Mouse (Mus musculus): ENCODE measurements around the gene Dnaic2. TPM values are rescaled to one million over a fixed set of nuclear protein-coding genes. Genes with fewer than 3 reads are reported as not detected.

Gene Dnaic2
- polyA plus RNA-seq, 1 experiment: not detected

DNA sequence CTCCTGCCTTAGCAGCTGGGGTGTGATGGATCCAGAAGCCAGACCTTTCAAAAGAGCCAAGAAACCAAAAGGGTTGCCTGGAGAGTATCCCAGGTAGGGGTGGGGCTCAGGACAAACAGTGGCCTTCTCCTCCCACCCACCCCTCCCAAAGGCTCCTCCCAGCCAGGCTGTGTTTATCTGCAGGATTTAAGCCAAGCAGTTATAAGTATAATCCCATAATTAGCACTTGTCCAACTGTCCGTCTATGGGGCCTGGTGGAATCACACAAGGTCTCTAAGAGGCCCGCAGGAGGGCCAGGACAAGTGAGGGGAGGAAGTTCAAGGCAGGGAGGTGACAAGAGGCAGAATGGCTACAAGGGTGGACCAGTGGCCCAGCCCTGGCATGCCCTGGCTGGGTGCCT is 44.7 kb downstream of the Dnaic2 start:
- no peak for TF ChIP-seq GATA1 (IDR thresholded peaks at IDR 0.05; ENCODE audit: low read length)

DNA sequence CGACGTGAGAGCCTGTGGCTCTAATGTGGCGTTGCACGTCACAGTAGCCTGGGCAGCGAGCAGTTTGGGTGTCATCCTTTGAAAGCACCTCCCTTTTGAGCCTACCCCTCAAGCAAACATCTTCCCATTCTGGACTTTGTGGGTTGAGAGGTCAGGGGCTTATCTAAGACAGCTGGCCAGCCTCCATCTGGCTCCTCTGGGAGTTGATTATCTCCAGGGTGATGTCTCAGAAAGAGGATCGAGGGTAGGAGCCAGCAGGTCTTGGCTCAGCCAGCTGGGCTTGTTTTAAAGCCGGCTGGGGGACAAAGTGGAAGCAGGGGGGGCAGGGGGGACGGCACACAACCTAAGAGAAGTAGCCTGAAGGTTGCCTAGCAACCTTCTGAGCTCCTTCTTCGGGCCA is 52.9 kb downstream of the Dnaic2 start:
- TF ChIP-seq GATA1 (IDR thresholded peaks at IDR 0.05; ENCODE audit: low read length): no peak

DNA sequence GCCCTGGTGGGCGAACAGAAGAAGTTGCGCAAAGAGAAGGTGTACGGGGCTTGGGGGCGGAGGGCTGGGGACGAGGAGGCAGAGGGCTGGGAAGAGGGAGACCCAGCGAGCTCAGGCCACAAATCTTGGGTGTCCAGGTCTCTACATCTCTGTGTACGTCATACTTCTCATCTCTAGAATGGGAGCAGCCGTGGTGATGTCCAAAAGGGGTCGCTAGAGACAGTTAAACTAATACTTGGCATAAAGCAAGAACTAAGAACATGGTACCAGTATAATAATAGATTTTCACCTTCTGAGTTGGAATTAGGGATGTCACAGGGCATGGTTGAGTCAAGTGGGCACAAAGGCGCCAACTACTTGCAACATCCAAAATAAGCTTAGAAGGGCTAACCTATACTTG is 58.7 kb downstream of the Dnaic2 start:
- TF ChIP-seq GATA1 (IDR thresholded peaks at IDR 0.05; ENCODE audit: low read length): no peak

DNA sequence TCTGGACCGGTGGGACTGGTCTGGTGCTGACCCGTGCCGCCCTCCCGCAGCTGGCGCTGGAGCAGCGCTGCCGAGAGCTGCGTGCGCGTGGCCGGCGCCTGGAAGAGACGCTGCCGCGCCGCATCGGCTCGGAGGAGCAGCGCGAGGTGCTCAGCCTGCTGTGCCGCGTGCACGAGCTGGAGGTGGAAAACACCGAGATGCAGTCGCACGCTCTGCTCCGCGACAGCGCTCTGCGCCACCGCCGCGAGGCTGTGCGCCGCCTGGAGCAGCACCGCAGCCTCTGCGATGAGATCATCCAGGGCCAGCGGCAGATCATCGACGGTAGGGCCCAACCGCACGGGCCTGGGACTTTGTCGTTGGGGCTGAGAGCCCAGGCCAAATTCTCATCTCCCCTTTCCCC is 59.1 kb downstream of the Dnaic2 start:
- no peak for TF ChIP-seq GATA1 (IDR thresholded peaks at IDR 0.05; ENCODE audit: low read length)

DNA sequence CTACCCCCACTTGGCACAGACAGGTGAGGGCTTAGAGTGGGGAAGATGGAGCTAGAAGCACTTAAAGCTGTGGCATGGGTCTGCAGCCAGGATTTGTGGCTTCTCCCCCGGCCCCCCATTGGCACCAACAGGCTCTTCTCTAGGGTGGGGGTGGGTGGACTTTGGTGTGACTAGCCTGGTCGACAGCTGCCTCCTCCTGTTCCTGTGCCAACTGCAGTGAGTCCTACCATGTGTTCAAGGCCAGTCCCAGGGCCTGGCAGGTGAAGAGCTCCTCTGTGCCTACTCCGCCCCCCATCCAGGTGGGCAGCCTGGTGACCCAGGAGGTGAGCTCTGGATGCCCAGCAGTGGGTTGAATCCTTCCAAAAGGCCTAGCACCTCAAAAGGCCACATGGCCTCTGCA is 60.4 kb downstream of the Dnaic2 start:
- TF ChIP-seq GATA1 (IDR thresholded peaks at IDR 0.05; ENCODE audit: low read length): no peak

DNA sequence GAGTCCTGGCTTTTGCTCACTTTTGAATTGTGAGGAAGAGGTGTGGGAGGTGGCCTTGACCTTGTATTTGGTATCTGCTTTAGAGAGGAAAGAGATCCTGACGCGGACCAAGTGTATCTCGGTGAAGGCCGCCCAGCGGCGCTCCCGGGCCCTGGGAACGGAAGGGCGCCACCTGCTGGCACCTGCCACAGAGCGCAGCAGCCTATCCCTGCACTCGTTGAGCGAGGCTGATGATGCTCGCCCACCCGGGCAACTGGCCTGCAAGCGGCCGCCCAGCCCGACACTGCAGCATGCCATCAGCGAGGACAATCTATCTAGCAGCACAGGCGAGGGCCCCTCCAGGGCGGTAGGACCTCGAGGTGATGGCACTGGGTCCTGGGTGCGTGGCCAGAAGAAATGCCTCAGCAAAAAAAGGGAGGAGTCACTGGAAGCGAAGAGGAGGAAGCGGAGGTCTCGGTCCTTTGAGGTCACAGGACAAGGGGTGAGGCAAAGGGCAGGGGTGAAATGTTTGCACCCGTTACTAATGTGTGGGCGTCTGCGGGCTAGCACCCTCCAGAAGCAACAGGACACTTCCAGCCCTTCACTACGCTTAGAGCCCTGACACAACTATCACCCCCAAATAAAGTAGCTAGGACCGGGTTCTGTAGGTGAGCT is 62.0 kb downstream of the Dnaic2 start:
- TF ChIP-seq GATA1 (IDR thresholded peaks at IDR 0.05; ENCODE audit: low read length): no peak

DNA sequence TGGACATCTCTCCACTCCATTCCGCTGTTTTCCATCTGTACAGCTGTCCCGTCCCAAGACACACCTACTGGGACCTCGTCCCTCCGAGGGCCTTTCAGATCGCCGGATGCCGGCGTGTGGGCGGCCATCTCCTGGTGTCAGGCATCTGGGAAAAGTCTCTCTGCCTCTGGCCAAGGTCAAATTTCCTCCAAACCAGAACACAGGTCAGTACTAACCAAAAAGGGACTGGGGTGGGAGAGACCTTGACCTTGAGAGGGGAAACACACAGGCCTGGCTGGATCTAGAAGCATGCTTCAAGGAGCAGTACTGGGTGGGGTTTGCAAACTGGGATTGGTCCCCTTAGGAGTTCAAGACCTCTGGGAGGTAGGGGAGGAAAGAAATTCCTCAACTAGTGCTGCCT is 62.5 kb downstream of the Dnaic2 start:
- TF ChIP-seq GATA1 (IDR thresholded peaks at IDR 0.05; ENCODE audit: low read length): no peak

DNA sequence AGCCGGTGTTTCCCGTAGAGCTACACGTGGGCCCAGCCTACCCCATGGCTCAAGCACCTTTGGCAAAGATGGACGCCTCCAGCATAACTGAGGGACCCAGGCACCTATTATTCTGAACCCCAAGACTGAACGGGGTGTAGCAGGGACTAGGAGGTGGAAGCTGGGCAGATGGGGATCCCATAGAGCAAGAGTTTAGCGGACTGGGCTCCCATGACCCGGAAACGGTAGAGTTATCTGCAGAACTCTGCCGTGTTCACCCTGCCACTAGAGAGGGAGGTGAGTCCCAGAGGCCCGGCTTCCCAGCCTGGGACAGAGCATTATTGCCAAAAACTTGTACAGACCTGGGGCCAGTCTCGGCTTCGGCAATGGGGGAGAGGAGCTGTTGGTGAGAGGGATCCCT is 63.0 kb downstream of the Dnaic2 start:
- no peak for TF ChIP-seq GATA1 (IDR thresholded peaks at IDR 0.05; ENCODE audit: low read length)

DNA sequence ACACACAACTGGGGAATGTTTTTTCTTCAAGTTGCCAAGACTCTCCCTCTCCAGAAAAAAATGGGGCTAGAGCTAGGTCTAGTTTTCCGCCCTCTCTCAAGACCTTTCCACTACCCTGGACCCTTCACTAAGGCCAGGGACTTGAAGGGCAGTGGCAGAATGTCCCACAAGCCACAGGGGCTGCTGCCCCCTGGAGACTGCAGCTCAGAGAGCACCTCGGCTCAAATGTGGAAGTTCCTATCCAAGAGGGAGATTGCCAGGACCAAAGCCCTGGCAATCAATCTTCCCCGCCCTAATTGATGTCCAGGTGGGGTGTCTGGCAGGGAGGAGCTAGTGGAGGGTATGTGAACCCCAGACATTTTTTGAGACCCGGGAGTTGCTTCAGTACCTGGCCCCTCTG is 63.6 kb downstream of the Dnaic2 start:
- no peak for TF ChIP-seq GATA1 (IDR thresholded peaks at IDR 0.05; ENCODE audit: low read length)

DNA sequence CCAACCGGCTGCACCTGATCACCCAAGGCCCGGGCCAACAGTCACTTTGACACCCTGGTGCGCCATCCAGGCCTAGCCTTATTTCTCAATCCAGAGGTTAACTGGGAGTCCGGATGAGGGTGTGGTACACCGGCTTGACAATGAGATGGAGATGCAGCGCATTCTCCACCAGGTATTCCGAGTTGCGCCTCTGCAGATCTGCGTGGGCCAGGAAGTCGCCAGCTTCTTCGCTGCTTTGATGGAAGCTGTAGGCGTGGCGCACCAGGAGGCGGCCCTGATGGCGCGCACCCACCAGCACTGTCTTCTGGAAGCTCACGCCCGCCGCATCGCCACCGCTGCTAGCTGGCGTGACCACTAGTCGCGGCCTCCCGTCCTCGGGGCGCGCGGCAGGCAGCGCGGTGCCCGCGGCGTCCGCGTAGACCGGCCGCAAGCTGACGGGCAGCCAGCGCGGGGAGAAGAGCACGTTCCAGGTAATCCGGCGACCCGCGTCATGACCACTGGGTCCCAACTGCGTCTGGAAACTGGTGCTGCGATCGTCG is 64.2 kb downstream of the Dnaic2 start:
- TF ChIP-seq GATA1 (IDR thresholded peaks at IDR 0.05; ENCODE audit: low read length): no peak

DNA sequence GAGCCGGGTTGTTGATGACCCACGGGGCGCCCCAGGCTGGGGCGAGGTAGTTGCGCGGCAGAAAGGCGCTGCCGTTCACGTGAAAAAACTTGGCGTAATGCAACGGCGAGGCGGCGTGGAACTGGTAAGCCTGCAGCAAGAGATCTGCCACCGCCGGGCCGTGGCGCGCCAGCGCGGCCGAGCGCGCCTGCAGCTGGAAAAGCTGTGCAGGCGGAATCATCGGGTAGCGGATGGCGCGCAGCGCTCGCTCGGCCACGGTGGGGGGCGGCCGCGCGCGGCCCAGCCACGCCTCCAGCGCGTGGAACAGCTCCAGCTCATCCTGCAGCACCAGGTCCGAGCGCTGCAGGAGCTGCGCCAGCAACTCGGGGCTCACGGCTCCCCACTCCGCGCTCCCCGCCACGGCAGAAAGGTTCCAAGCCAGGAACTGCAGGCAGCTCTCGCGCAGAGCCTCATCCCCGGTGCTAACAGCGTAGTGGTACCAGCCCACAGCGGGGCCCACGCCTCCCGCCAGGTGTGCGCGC is 64.7 kb downstream of the Dnaic2 start:
- TF ChIP-seq GATA1 (IDR thresholded peaks at IDR 0.05; ENCODE audit: low read length): no peak

DNA sequence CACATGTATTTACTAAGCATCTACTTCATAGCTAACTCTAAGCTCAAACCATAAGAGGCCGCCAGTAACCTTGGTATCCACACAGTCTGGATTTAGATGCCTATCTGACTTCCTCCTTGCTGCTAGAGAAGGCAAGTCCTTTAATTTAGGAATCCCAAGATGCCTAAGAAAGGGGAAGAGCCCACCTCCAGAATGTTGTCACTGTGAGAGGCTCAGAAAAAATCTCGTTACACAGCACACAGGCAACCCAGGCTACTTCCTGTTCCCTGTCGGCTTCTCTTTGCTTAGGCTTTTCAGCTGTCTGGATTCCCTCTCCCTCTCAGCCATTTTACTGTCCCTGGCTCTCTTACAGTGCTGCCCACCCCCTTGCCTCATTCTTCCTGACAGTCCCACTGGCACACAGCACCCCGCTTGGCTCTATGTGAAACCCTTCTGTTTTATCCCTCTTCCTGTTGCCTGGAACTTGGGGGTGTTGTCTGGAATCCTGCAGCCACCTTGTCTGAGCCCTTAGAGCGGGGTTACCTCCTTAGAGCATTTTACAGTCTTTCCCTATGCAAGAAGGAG is 65.8 kb downstream of the Dnaic2 start:
- no peak for TF ChIP-seq GATA1 (IDR thresholded peaks at IDR 0.05; ENCODE audit: low read length)

DNA sequence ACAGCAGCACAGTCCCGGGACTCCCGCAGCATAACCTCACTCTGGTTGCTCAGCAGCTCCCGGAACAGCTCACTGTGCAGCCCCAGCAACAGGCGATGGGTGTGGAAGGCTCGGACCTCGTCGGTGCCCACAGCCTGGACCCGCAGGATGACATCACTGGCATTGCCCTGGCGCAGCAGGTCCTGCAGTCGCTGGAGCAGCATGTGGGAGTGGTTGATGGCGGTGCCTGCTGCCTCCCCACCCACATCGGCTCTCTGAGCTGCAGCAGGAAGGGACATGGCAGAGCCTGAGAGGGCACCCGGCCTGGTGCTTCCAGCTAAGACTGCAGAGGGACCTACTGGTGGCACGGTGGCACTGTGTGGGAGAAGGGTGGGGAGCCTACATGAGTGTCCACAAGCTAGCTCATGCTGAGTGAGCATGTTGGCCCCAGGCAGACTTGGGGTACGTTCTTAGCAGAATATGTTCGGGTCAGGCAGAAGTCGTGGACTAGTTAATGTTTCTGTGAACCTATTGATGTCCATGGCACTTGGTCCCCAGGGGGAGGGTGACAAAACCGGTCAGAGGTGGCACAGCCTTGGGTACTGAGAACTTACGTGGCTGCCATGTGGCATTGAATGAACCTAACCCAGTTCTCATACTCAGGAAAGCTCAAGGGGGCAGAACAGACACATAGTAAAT is 66.8 kb downstream of the Dnaic2 start:
- no peak for TF ChIP-seq GATA1 (IDR thresholded peaks at IDR 0.05; ENCODE audit: low read length)

DNA sequence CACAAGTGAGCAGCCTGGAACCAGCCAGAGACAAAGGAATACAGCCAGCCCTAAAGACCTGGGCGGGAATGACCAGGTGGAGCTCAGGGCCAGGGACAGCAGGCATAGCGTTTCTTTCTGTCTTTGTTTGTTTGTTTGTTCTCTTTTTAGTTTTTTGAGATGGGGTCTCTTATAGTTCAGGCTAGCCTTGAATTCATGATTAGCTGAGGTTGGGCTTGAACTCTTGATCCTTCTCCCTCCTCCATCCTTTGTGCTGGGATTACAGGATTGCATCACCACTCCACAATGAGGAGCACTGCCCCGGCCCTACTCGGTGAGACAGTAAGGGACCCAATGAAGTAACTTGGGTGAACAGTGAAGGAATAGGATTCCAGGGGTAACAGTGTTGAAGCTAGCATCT is 67.5 kb downstream of the Dnaic2 start:
- no peak for TF ChIP-seq GATA1 (IDR thresholded peaks at IDR 0.05; ENCODE audit: low read length)

DNA sequence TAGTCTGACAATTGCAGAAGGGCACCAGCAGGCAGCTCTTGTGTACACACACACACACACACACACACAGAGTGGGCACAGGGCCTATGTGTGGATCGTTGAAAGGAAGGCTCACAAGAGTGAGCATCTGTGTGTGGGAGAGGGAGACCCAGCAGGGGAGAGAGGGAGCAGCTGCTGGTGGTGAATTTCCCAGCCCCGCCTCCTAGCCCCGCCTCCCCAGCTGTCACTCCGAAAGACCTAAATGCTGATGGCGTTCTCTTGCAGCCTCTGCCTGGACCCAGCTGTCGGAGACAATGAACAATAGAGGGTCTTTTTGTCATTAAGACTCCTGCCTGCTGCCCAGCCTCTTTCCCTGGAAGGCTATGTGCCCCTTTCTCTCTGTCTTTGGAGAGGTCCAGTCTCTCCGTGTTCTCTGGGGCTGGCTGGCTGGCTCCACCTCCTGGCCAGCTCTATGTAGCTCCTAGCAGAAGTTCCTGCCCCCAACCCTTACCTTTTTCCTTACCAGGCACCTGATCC is 68.1 kb downstream of the Dnaic2 start:
- TF ChIP-seq GATA1 (IDR thresholded peaks at IDR 0.05; ENCODE audit: low read length): no peak

DNA sequence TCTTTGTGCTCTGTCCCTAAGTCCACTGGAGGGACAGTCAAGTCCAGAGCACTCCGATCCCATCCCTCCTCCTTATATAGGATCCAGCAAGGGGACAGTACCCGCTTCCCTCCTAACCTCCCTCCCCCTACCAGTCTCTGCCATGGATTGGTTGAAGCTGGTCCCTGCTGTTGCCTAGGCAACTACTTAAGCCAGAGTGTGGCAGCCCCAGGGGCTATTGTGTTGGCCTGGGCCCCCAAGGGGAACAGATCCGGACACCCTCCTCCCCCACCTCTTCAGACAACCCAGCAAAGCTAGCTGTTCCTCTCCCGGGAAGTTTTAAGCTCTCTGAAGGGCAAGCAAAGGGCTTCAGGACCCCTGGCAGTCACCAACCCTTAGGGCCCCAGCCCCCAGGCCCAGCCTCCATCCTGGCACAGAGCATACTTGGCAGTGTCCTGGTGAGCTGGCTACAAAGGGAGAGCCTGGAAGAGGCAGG is 68.7 kb downstream of the Dnaic2 start, which contains the start of gene Btbd17:
Btbd17 (minus strand) TSS at position 98 of the 475 bp plus-strand sequence.
- no peak for TF ChIP-seq GATA1 (IDR thresholded peaks at IDR 0.05; ENCODE audit: low read length)
